Mouse (Mus musculus): ENCODE measurements at regions not wholly inside any gene's neighbourhood (a gene's known extent, or its start where the extent isn't known, plus 50 kb on each side); places are given as distances from the start of the nearest gene placed in this dataset.

DNA sequence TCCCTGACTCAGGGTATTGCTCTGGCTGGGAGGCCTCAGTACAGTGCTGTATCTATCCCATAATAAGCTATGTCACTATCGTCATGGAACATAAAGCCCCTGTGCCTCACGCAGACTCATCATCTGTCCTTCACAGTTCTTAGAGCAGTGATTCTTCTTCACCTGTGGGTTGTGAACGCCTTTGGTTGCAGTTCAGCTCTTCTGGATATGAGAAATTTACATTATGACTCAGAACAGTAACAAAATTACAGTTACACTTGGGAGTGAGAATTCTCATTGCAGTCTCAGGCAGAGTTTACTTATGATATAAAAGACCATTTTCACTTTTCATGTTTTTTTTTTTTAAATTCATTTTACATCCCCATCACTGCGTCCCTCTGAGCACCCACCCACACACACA lies 941.4 kb downstream of the Slc4a3 start:
- no peaks in the 10 kb centered on the region for H3K36me3 ChIP-seq (replicated peaks in 1 of 2; ENCODE audit: control insufficient read depth in 1 of 2, insufficient read depth in 1 of 2, low read length in 1 of 2)
- H3K9ac ChIP-seq (ENCODE audit: insufficient read depth, low read depth): no peak overlapping the region
- DNase-seq (ENCODE audit: extremely low read depth): peak; percentile 58
- H3K27me3 ChIP-seq (replicated peaks): no peaks in the 10 kb centered on the region
- no peak overlapping the region for H3K27ac ChIP-seq (ENCODE audit: insufficient read depth, low read depth)
- H3K9me3 ChIP-seq (replicated peaks; ENCODE audit: low read length): no peaks in the 10 kb centered on the region
- TF ChIP-seq ZKSCAN1 (IDR thresholded peaks at IDR 0.05; ENCODE audit: borderline replicate concordance, low read depth, low read length): no peak
- no peak for TF ChIP-seq CHD2 (IDR thresholded peaks at IDR 0.05; ENCODE audit: low read length)
- no peak for TF ChIP-seq MXI1 (IDR thresholded peaks at IDR 0.05; ENCODE audit: low read depth, low read length)
- TF ChIP-seq SMC3 (IDR thresholded peaks at IDR 0.05; ENCODE audit: low read depth, low read length): no peak
- no peak for TF ChIP-seq MAZ (IDR thresholded peaks at IDR 0.05; ENCODE audit: low read depth, low read length)
- TF ChIP-seq TCF12 (IDR thresholded peaks at IDR 0.05; ENCODE audit: low read depth, low read length): no peak
- TF ChIP-seq MAFK (IDR thresholded peaks at IDR 0.05; ENCODE audit: insufficient replicate concordance, low read length): no peak
- TF ChIP-seq PAX5 (IDR thresholded peaks at IDR 0.05; ENCODE audit: low read length): no peak
- TF ChIP-seq POLR2AphosphoS2 (IDR thresholded peaks at IDR 0.05; ENCODE audit: low read depth, low read length): no peak
- TF ChIP-seq ZC3H11A (IDR thresholded peaks at IDR 0.05; ENCODE audit: low read depth, low read length): no peak
- H3K79me2 ChIP-seq (replicated peaks; ENCODE audit: control insufficient read depth, extremely low read depth, insufficient read depth, poor library complexity, severe bottlenecking): no peaks in the 10 kb centered on the region
- in situ Hi-C loops (cut with MboI; ENCODE audit: low pct_ligation_motif_present, low pct_unique_long_range_greater_than_20kb, low sequenced_read_pairs) (no loop called here), dilution Hi-C loops (cut with MboI; ENCODE audit: extremely low pct_ligation_motif_present, extremely low pct_unique_long_range_greater_than_20kb, low sequenced_read_pairs) (no loop called here)
- no peak overlapping the region for H3K4me2 ChIP-seq (ENCODE audit: insufficient read depth, low read depth, poor library complexity, severe bottlenecking)
- H3K4me3 ChIP-seq (replicated peaks in 1 of 3; ENCODE audit: low read depth in 2 of 3, low read length in 2 of 3, poor library complexity in 1 of 3): no peak overlapping the region
- H3K4me1 ChIP-seq (ENCODE audit: control insufficient read depth in 1 of 2, insufficient read depth in 2 of 2): peaks cover 0 to 23% of the 10 kb centered on the region in 2 experiments; a peak in 2 of 4 replicates

DNA sequence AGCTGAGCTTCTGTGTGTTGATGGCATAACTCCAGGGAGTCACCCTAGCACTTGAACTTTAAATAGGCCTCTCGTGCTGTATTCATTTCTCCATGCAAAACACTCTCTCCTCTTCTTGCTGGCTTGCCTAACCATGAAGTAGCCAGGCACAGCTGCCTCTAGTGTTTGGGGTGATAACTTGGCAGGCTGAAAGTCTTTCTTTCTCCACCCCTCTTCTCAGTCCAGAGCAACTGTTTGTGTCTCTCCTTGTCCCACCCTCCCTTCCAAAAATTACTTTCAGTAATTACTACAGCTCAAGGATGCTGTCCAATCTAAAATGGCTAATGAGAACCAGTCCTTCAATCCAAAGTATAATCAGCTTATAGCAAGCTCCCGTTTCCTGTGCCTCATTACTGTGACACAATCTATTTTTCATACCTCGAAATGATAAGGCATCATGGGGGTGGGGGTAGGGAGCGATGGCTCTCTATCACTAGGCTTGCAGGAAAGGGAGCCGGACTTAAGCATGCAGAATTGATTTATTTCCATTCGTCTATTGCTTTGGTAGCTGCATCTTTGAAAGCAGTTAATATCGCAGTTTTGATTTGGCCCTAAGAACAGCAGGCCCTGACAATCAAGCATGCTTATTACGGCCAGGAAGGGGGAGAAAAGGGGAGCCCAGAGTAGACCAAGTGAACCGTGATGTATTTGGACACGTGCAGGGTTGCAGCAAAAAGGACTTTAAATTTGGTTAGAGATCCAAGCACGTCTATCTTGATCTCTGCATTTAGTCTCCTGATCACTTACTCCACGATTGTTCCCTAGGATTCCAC lies 943.8 kb downstream of the Slc4a3 start:
- no peak for DNase-seq (ENCODE audit: extremely low read depth)
- no peaks in the 10 kb centered on the region for H3K27me3 ChIP-seq (replicated peaks)
- H3K9ac ChIP-seq (ENCODE audit: insufficient read depth, low read depth): no peak overlapping the region
- H3K79me2 ChIP-seq (replicated peaks; ENCODE audit: control insufficient read depth, extremely low read depth, insufficient read depth, poor library complexity, severe bottlenecking): no peaks in the 10 kb centered on the region
- no peak overlapping the region for H3K4me3 ChIP-seq (replicated peaks in 1 of 3; ENCODE audit: low read depth in 2 of 3, low read length in 2 of 3, poor library complexity in 1 of 3)
- no peaks in the 10 kb centered on the region for H3K9me3 ChIP-seq (replicated peaks; ENCODE audit: low read length)
- no peak overlapping the region for H3K27ac ChIP-seq (ENCODE audit: insufficient read depth, low read depth)
- dilution Hi-C loops (cut with MboI; ENCODE audit: extremely low pct_ligation_motif_present, extremely low pct_unique_long_range_greater_than_20kb, low sequenced_read_pairs): no loop called here
- TF ChIP-seq MYC (IDR thresholded peaks at IDR 0.05; ENCODE audit: low read depth, low read length) (no peak), TCF12 (IDR thresholded peaks at IDR 0.05; ENCODE audit: low read depth, low read length) (no peak), PAX5 (IDR thresholded peaks at IDR 0.05; ENCODE audit: low read length) (no peak), EP300 (IDR thresholded peaks at IDR 0.05; ENCODE audit: low read length) (no peak)
- H3K36me3 ChIP-seq (replicated peaks in 1 of 2; ENCODE audit: control insufficient read depth in 1 of 2, insufficient read depth in 1 of 2, low read length in 1 of 2): no peaks in the 10 kb centered on the region
- H3K4me1 ChIP-seq (ENCODE audit: control insufficient read depth in 1 of 2, insufficient read depth in 2 of 2): peaks cover 0 to 26% of the 10 kb centered on the region in 2 experiments; a peak in 2 of 4 replicates
- H3K4me2 ChIP-seq (ENCODE audit: insufficient read depth, low read depth, poor library complexity, severe bottlenecking): no peak overlapping the region
- in situ Hi-C loops (cut with MboI; ENCODE audit: low pct_ligation_motif_present, low pct_unique_long_range_greater_than_20kb, low sequenced_read_pairs): no loop called here

DNA sequence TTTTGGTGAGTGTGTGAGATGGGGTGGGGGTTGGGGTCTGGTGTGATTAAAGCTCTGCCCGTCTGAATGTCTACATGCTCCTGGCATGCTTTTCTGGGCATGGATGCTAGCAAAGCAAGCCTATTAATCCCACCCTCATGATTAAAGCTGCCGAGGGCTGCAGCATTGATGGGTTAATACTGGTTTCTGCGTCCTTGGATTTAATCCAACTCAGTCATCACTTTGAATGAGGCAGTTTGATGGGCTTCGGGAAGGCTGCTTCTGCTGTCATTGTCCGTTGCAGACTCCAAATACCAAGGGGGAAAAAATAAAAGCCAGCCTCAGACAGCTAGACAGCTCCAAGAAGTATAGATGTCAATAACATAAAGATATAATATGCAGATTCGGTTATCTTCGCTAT lies 944.7 kb downstream of the Slc4a3 start:
- dilution Hi-C loops (cut with MboI; ENCODE audit: extremely low pct_ligation_motif_present, extremely low pct_unique_long_range_greater_than_20kb, low sequenced_read_pairs) (no loop called here), in situ Hi-C loops (cut with MboI; ENCODE audit: low pct_ligation_motif_present, low pct_unique_long_range_greater_than_20kb, low sequenced_read_pairs) (no loop called here)
- TF ChIP-seq ZNF384 (IDR thresholded peaks at IDR 0.05; ENCODE audit: low read depth, low read length) (no peak), USF1 (IDR thresholded peaks at IDR 0.05; ENCODE audit: low read depth, low read length) (no peak), MYC (IDR thresholded peaks at IDR 0.05; ENCODE audit: low read depth, low read length) (no peak), CTCF (conservative IDR thresholded peaks at IDR 0.05 in 1 of 2, IDR thresholded peaks at IDR 0.05 in 1 of 2; ENCODE audit: low read depth in 2 of 2, low read length in 2 of 2) (no peak), MXI1 (IDR thresholded peaks at IDR 0.05; ENCODE audit: low read depth, low read length) (no peak), IRF4 (IDR thresholded peaks at IDR 0.05; ENCODE audit: low read depth, low read length) (no peak)
- no peaks in the 10 kb centered on the region for H3K79me2 ChIP-seq (replicated peaks; ENCODE audit: control insufficient read depth, extremely low read depth, insufficient read depth, poor library complexity, severe bottlenecking)
- no peaks in the 10 kb centered on the region for H3K9me3 ChIP-seq (replicated peaks; ENCODE audit: low read length)
- no peak overlapping the region for H3K4me2 ChIP-seq (ENCODE audit: insufficient read depth, low read depth, poor library complexity, severe bottlenecking)
- H3K4me3 ChIP-seq (replicated peaks in 1 of 3; ENCODE audit: low read depth in 2 of 3, low read length in 2 of 3, poor library complexity in 1 of 3): no peak overlapping the region
- DNase-seq (ENCODE audit: extremely low read depth): no peak
- no peak overlapping the region for H3K27ac ChIP-seq (ENCODE audit: insufficient read depth, low read depth)
- no peak overlapping the region for H3K9ac ChIP-seq (ENCODE audit: insufficient read depth, low read depth)
- H3K36me3 ChIP-seq (replicated peaks in 1 of 2; ENCODE audit: control insufficient read depth in 1 of 2, insufficient read depth in 1 of 2, low read length in 1 of 2): no peaks in the 10 kb centered on the region
- H3K27me3 ChIP-seq (replicated peaks): no peaks in the 10 kb centered on the region
- H3K4me1 ChIP-seq (ENCODE audit: control insufficient read depth in 1 of 2, insufficient read depth in 2 of 2): peaks cover 0 to 26% of the 10 kb centered on the region in 2 experiments; a peak in 2 of 4 replicates

All from CH12.LX (cell line).